Mouse (Mus musculus): ENCODE measurements around the gene Mcm10.

DNA sequence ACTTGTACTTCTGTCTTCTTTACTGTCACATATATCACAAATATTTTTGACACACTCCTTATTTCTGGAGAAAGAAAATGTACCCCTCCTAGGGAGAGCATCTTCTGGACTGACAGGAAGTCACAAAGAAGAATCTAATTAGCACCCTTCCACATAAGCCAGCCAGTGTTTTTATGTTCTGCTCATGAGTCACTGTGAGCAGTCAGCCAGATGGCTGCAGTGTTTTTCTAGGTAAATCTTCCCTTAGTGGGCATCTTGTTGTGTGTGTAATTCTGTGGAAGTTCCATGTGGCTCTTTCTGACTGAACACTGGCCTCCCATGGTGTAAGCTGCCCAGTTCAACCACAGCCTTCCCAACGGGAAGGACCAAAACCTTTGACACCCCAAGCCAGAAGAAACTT is 7.1 kb upstream of the Mcm10 start:
- no peak for TF ChIP-seq CTCF (IDR thresholded peaks at IDR 0.05)
- TF ChIP-seq EP300 (IDR thresholded peaks at IDR 0.05), result no peak

Measured in lung, postnatal 0 days (tissue).